Mouse (Mus musculus) bone marrow macrophage, adult 2 months (primary cell): ENCODE data around the gene Cntf. TPM values are rescaled to one million over a fixed set of nuclear protein-coding genes. Genes with fewer than 3 reads are reported as not detected.

ENCODE experiments used
- H3K27ac ChIP-seq: 2 replicates; pipeline ENCODE4 v1.5.1; 2012; ENCODE audit warnings: low read depth, low read length; ENCODE audit not compliant: insufficient read depth
- H3K4me1 ChIP-seq: 2 replicates; pipeline ENCODE4 v1.6.1; 2012; ENCODE audit warnings: low read length; ENCODE audit not compliant: control insufficient read depth, insufficient read depth
- H3K4me3 ChIP-seq: 2 replicates; pipeline ENCODE4 v1.5.1; 2012; ENCODE audit warnings: mild to moderate bottlenecking, low read length, moderate library complexity; ENCODE audit not compliant: insufficient read depth
- CTCF ChIP-seq: IDR thresholded peaks from 2 replicates; pipeline ENCODE4 v1.5.1; 2012; ENCODE audit warnings: low read depth, mild to moderate bottlenecking, low read length, moderate library complexity
- POLR2A ChIP-seq: IDR thresholded peaks from 2 replicates; pipeline ENCODE4 v1.6.1; 2012; ENCODE audit warnings: mild to moderate bottlenecking, low read depth, low read length, borderline replicate concordance
- polyA plus RNA-seq: library from polyadenylated mRNA; stranded (reverse); fragments of >200 nt; gene quantifications from 2 replicates; pipeline ENCODE4 v1.2.4, GENCODE M21; 2012; ENCODE audit not compliant: missing spikeins, insufficient read depth, insufficient read length

The Cntf gene
- polyA plus RNA-seq, 1 experiment, result 2.0 TPM

DNA sequence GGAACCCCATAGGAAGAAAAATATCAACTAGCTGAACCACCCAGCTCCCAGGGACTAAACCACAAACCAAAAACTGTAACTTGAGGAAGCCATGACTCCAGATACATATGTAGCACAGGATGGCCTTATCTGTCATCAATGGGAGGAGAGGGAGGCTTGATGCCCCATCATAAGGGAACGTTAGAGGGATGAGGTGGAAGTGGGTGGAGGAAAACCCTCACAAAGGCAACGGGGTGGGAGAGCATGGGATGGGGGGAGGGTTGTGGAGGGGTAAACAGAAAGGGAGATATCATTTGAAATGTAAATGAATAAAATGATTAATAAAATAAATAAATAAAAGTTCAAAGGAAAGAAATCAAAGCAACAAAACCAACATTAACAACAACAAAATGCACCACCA is 45.0 kb downstream of the Cntf start:
- no peak overlapping the region for H3K27ac ChIP-seq
- TF ChIP-seq CTCF (no peak), POLR2A (no peak)
- H3K4me1 ChIP-seq, result no peaks in the 10 kb centered on the region
- no peak overlapping the region for H3K4me3 ChIP-seq

DNA sequence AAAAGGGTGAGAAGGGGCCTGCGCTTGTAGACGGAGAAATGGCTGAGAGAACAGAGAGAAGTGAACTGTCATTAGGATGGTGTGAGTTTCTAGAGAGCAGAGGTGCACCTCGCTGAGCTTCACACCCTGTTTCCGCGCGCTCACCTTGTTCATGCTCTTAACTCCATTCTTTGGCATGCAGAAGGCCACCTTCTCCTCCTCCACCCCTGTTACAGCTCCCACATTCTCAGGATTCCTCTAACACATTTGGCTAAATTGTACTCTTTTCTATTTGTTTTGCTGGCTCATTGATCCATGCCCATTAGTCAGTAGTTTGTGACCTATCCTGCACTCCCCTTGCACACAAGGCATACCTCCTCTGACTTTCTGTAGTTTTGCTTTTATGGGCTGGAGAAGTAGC is 46.2 kb downstream of the Cntf start:
- Histone ChIP-seq H3K4me1 (no peaks in the 10 kb centered on the region), H3K4me3 (no peak overlapping the region), H3K27ac (no peak overlapping the region)
- TF ChIP-seq CTCF (no peak), POLR2A (no peak)

Other genes with a start within 250 kb of the Cntf start
- 101 and 108 TPM in 2 replicates for gene Fam111a, start 219.9 kb downstream of the Cntf start, polyA plus RNA-seq
- gene Gm4952, start 165.7 kb downstream of the Cntf start, polyA plus RNA-seq, result not detected in 2 replicates
- gene Glyat, start 132.3 kb downstream of the Cntf start, polyA plus RNA-seq, result not detected in 2 replicates
- gene Olfr1442, start 95.2 kb downstream of the Cntf start, polyA plus RNA-seq, result not detected in 2 replicates
- not detected in 2 replicates for gene Olfr1443, start 87.5 kb downstream of the Cntf start, polyA plus RNA-seq
- not detected in 2 replicates for gene Keg1, start 69.8 kb downstream of the Cntf start, polyA plus RNA-seq
- gene Zfp91, start 30.5 kb upstream of the Cntf start, polyA plus RNA-seq, result 66.9 and 74.5 TPM in 2 replicates
- 150 TPM in 2 replicates for gene Lpxn, start 30.6 kb upstream of the Cntf start, polyA plus RNA-seq
- gene Gm5244, start 81.0 kb upstream of the Cntf start, polyA plus RNA-seq, result not detected in 2 replicates
- gene Olfr1444, start 91.7 kb upstream of the Cntf start, polyA plus RNA-seq, result 0.72 TPM in 1 of 2 replicates, not detected in the other
- gene Olfr1445, start 118.2 kb upstream of the Cntf start, polyA plus RNA-seq, result not detected in 2 replicates
- gene Olfr1446, start 127.9 kb upstream of the Cntf start, polyA plus RNA-seq, result not detected in 2 replicates
- not detected in 2 replicates for gene Olfr1447, start 138.1 kb upstream of the Cntf start, polyA plus RNA-seq
- gene Olfr1448, start 158.8 kb upstream of the Cntf start, polyA plus RNA-seq, result not detected in 2 replicates
- not detected in 2 replicates for gene Olfr1449, start 165.2 kb upstream of the Cntf start, polyA plus RNA-seq
- not detected in 2 replicates for gene Olfr1450, start 184.6 kb upstream of the Cntf start, polyA plus RNA-seq
- not detected in 2 replicates for gene Olfr1451, start 229.4 kb upstream of the Cntf start, polyA plus RNA-seq